Mouse (Mus musculus) heart, embryonic 16.5 days (tissue): ENCODE results near the gene Atxn1. TPM values are rescaled to one million over a fixed set of nuclear protein-coding genes. Genes with fewer than 3 reads are reported as not detected.

Experiments
- ATAC-seq: fragments of 200-750 bp; cut with Nextera tagmentation; replicated peaks from 2 replicates; pipeline ENCODE4 v1.8.0; 2017; ENCODE audit warnings: moderate number of reproducible peaks; ENCODE audit not compliant: insufficient read depth, low FRiP score; ENCODE audit errors: extremely low read depth
- H3K27ac ChIP-seq: fragments of 300-500 bp; sonication (generic); 2 replicates; pipeline ENCODE4 v1.5.1; 2014; ENCODE audit warnings: mild to moderate bottlenecking, low read length, control low read depth, moderate library complexity
- H3K27me3 ChIP-seq: fragments of 300-500 bp; sonication (generic); 2 replicates; pipeline ENCODE4 v1.6.1; 2014; ENCODE audit warnings: low read length, mixed read lengths; ENCODE audit not compliant: control insufficient read depth, insufficient read depth
- H3K36me3 ChIP-seq: fragments of 300-500 bp; sonication (generic); 2 replicates; pipeline ENCODE4 v1.6.1; 2014; ENCODE audit not compliant: control insufficient read depth, insufficient read depth
- H3K4me1 ChIP-seq: fragments of 300-500 bp; sonication (generic); 2 replicates; pipeline ENCODE4 v1.6.1; 2014; ENCODE audit warnings: low read length, mixed read lengths; ENCODE audit not compliant: control insufficient read depth, insufficient read depth
- H3K4me2 ChIP-seq: fragments of 300-500 bp; sonication (generic); 2 replicates; pipeline ENCODE4 v1.6.1; 2014; ENCODE audit warnings: low read depth, mild to moderate bottlenecking, control low read depth, low read length
- H3K4me3 ChIP-seq: fragments of 300-500 bp; sonication (generic); 2 replicates; pipeline ENCODE4 v1.5.1; 2014; ENCODE audit warnings: mild to moderate bottlenecking, control low read depth, low read length
- H3K9ac ChIP-seq: fragments of 300-500 bp; sonication (generic); 2 replicates; pipeline ENCODE4 v1.6.1; 2014; ENCODE audit warnings: low read length, control low read depth
- H3K9me3 ChIP-seq: fragments of 300-500 bp; sonication (generic); replicated peaks from 2 replicates; pipeline ENCODE4 v1.6.1; 2016; ENCODE audit warnings: low read length; ENCODE audit not compliant: control insufficient read depth
- WGBS: fragments of 180-500 bp; shearing (Covaris S2); extraction: QIAGEN DNeasy Blood & Tissue Kit; methylation state at CpG from one replicate; pipeline ENCODE4 v1.1.7; 2014; 5-methylcytosine and 5-hydroxymethylcytosine counted together
- polyA plus RNA-seq: library from polyadenylated mRNA; unstranded; fragments of >200 nt; fragmentation: Nextera tagmentation; extraction: Ambion mirVana; gene quantifications from 2 replicates; pipeline ENCODE4 v1.2.1, GENCODE M21; 2015

The Atxn1 gene
- polyA plus RNA-seq, 1 experiment from 2014 or later: 7.2 TPM

DNA sequence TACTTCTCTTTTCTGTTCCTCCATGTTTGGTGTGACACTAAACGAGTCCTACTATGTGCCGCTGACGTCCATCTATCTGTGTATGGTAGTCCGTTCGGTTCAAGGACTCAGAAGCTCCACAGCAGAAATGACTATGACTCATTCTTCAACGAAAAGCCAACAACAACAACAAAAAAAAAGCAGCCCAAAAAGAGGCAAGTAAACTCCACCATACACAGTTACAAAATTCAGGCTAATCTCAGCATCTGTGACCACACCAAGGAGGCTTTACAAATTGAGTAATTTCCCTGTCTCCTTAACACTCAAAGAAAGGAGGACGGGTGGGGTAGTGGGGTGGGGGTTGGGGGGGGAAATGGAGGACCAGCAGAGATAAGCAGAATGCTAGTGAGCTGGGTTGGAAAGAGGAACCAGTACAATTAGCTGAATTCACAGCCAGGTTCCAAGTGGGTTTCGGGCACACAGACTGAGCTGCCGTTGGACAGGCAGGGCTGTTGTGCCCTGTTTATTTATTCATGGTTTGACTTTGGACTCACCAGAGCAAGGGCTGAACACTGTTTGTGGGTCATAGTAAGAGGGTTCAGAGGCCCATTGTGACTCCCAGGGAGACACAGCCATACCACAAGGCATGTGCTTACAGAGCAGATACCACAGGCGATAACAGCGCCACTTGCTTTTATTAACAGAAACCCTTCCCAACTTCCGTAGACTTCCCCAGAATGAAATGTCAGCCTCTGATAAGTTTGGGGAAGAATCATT, 61.1 kb downstream of the Atxn1 start:
- Histone ChIP-seq H3K9me3 (no peaks in the 10 kb centered on the region), H3K9ac (no peak overlapping the region), H3K36me3 (no peaks in the 10 kb centered on the region), H3K4me1 (peaks cover 43% of the 10 kb centered on the region), H3K27me3 (no peaks in the 10 kb centered on the region), H3K4me2 (no peak overlapping the region), H3K4me3 (no peak overlapping the region), H3K27ac (no peak overlapping the region)
- 59% methylated on average over 12 of the region's 12 CpGs for WGBS
- ATAC-seq: no peak

GRCm38 (mm10) chr13:45902457-45902856, 62.4 kb downstream of the Atxn1 start:
- no peak overlapping the region for H3K9ac ChIP-seq
- WGBS: 97% methylated on average over 5 of the region's 5 CpGs
- no peaks in the 10 kb centered on the region for H3K36me3 ChIP-seq
- no peaks in the 10 kb centered on the region for H3K27me3 ChIP-seq
- no peak overlapping the region for H3K4me3 ChIP-seq
- no peak for ATAC-seq
- no peak overlapping the region for H3K27ac ChIP-seq
- peaks cover 35% of the 10 kb centered on the region for H3K4me1 ChIP-seq
- H3K9me3 ChIP-seq: no peaks in the 10 kb centered on the region
- H3K4me2 ChIP-seq: no peak overlapping the region

DNA sequence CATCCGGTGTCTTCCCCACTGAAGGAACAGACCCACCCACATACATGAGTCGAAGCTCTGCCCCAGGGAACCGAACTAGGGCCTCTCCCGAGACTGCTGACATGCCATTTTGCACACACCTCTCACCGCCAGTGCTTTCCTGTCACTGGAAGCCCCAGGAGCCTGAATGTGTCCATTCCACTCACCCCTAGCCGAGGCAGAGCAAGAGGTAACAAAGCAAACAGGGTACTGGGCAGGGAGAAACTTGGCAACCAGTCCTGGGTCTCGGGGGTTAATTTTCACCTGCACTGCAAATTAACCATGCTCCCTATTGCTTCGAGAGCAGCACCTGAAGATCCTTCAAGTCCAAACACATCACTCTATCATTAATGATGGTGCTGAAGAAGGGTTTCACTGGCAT, 64.0 kb downstream of the Atxn1 start:
- Histone ChIP-seq H3K27me3 (no peaks in the 10 kb centered on the region), H3K4me2 (no peak overlapping the region), H3K9me3 (no peaks in the 10 kb centered on the region), H3K9ac (no peak overlapping the region), H3K27ac (no peak overlapping the region), H3K36me3 (no peaks in the 10 kb centered on the region), H3K4me1 (peaks cover 21% of the 10 kb centered on the region), H3K4me3 (no peak overlapping the region)
- 72% methylated on average over 8 of the region's 8 CpGs for WGBS
- ATAC-seq: no peak

DNA sequence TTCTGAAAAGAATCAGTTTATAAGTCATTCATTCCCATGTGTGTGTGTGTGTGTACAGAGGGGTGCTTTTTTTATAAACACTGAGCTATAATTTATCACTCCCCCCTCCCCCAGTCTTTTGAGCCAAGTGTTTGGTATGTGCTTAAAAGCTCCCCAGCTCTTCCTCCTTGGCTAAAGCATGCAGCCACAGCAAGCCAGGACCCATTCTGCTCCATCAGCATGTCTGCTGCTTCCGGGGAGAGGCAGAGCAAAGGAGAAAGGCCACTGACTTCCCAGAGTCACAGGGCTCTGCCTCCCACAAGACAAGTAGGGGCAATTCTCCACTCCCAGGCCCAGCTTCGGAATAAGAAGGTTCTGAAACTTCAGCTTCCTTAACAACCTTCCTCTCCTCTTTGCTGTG, 67.2 kb downstream of the Atxn1 start:
- no peaks in the 10 kb centered on the region for H3K27me3 ChIP-seq
- no peak overlapping the region for H3K4me3 ChIP-seq
- H3K4me2 ChIP-seq: no peak overlapping the region
- H3K27ac ChIP-seq: no peak overlapping the region
- H3K9ac ChIP-seq: no peak overlapping the region
- H3K9me3 ChIP-seq: no peaks in the 10 kb centered on the region
- 41% methylated on average over 2 of the region's 2 CpGs for WGBS
- 0 out of 2 replicates have a peak, but pooled peaks cover 2% of the 10 kb centered on the region for H3K4me1 ChIP-seq
- no peak for ATAC-seq
- H3K36me3 ChIP-seq: no peaks in the 10 kb centered on the region

- H3K27ac ChIP-seq: no peak overlapping the region
- no peak overlapping the region for H3K9ac ChIP-seq
- no peak overlapping the region for H3K4me2 ChIP-seq
- H3K4me1 ChIP-seq: 0 out of 2 replicates have a peak, but pooled peaks cover 2% of the 10 kb centered on the region
- H3K9me3 ChIP-seq: no peaks in the 10 kb centered on the region
- ATAC-seq: no peak
- no peak overlapping the region for H3K4me3 ChIP-seq
- H3K36me3 ChIP-seq: no peaks in the 10 kb centered on the region
- 78% methylated on average over 10 of the region's 10 CpGs for WGBS
- no peaks in the 10 kb centered on the region for H3K27me3 ChIP-seq
Observed at GRCm38 (mm10) chr13:45894760-45895159, 70.0 kb downstream of the Atxn1 start.

DNA sequence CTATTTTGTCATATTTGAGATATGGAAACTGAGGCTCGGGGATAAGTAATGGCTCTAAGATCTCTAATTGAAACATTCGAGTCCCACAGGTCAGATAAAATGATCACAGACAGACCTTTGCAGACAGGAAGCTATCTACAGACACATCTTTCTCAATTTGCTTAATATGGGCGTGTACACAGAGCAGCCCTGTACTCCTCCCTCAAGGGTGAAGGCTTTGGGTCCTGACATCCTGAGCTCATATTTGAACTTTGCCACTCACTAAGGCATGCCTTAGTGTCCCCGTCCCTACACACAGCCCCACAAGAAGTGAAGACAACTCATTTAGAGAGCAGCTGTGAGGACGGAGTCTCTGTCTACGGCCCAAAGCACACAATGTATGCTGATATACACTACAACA, 70.6 kb downstream of the Atxn1 start:
- Histone ChIP-seq H3K9me3 (no peaks in the 10 kb centered on the region), H3K4me1 (0 out of 2 replicates have a peak, but pooled peaks cover 2% of the 10 kb centered on the region), H3K4me2 (no peak overlapping the region), H3K4me3 (no peak overlapping the region), H3K27me3 (no peaks in the 10 kb centered on the region), H3K36me3 (no peaks in the 10 kb centered on the region), H3K27ac (no peak overlapping the region), H3K9ac (no peak overlapping the region)
- WGBS: 83% methylated on average over 6 of the region's 6 CpGs
- ATAC-seq: no peak

GRCm38 (mm10) chr13:45891073-45891472, 73.7 kb downstream of the Atxn1 start:
- H3K27ac ChIP-seq: no peak overlapping the region
- no peaks in the 10 kb centered on the region for H3K4me1 ChIP-seq
- H3K36me3 ChIP-seq: no peaks in the 10 kb centered on the region
- H3K4me2 ChIP-seq: no peak overlapping the region
- no peak for ATAC-seq
- no peak overlapping the region for H3K4me3 ChIP-seq
- no peaks in the 10 kb centered on the region for H3K27me3 ChIP-seq
- WGBS: 75% methylated on average over 2 of the region's 2 CpGs
- no peak overlapping the region for H3K9ac ChIP-seq
- no peaks in the 10 kb centered on the region for H3K9me3 ChIP-seq

DNA sequence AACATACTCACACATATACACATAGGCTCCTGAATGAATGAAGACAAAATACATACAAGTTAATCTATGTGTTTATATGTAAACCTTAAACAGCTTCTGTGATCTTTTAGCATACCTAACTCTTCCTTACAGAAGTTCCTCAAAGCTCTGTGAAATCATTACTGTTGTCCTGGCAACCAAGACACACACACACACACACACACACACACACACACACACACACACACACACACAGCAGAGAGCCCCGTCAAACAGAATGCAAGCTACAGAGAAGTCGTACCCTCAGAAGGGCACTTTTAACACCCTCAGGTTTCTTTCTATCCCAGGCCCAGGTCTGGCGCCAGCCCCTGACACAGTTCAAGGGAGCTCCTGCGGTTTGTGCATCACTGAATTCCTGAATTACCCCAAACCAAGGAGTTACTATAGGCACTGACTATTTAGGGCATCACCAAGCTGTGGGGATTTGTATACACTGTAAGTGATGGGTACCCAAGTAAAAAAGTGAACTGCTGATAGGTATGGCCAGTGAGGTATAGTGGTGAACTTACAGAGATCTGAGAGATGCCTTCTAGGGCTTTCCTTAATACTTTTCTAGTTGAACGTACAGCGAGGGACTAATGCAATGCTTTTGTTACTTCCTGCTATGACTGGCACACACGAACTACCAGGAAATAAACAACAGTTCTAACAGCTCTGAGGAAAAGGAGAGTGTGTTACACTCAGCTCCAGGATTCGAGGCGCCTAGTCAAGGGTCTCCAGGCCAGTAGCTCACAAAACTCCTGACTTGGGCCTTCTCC, 75.7 kb downstream of the Atxn1 start:
- no peaks in the 10 kb centered on the region for H3K36me3 ChIP-seq
- H3K27ac ChIP-seq: no peak overlapping the region
- no peaks in the 10 kb centered on the region for H3K9me3 ChIP-seq
- no peak overlapping the region for H3K9ac ChIP-seq
- no peak overlapping the region for H3K4me3 ChIP-seq
- H3K4me2 ChIP-seq: no peak overlapping the region
- 65% methylated on average over 9 of the region's 9 CpGs for WGBS
- ATAC-seq: no peak
- no peaks in the 10 kb centered on the region for H3K27me3 ChIP-seq
- H3K4me1 ChIP-seq: no peaks in the 10 kb centered on the region

- 82% methylated on average over 7 of the region's 7 CpGs for WGBS
- Histone ChIP-seq H3K27ac (no peak overlapping the region), H3K9me3 (no peaks in the 10 kb centered on the region), H3K36me3 (no peaks in the 10 kb centered on the region), H3K4me2 (no peak overlapping the region), H3K9ac (no peak overlapping the region), H3K4me1 (peaks cover 9% of the 10 kb centered on the region), H3K4me3 (no peak overlapping the region), H3K27me3 (no peaks in the 10 kb centered on the region)
- no peak for ATAC-seq
Observed at GRCm38 (mm10) chr13:45884878-45885277, 79.9 kb downstream of the Atxn1 start.
